Mouse (Mus musculus): Measurements from ENCODE around the gene Ndufaf2. TPM values are rescaled to one million over a fixed set of nuclear protein-coding genes. Genes with fewer than 3 reads are reported as not detected.

Gene Ndufaf2
- polyA plus RNA-seq, 1 experiment from 2014 or later: 35.7 TPM

- H3K4me3 ChIP-seq (ENCODE audit: low read depth, low read length): no peak overlapping the region
- H3K9ac ChIP-seq (replicated peaks; ENCODE audit: low read depth): no peak overlapping the region
- WGBS: 49% methylated on average over 9 of the region's 9 CpGs
These were observed 38.8 kb downstream of the Ndufaf2 start for GRCm38 (mm10) chr13:108119411-108120310.

DNA sequence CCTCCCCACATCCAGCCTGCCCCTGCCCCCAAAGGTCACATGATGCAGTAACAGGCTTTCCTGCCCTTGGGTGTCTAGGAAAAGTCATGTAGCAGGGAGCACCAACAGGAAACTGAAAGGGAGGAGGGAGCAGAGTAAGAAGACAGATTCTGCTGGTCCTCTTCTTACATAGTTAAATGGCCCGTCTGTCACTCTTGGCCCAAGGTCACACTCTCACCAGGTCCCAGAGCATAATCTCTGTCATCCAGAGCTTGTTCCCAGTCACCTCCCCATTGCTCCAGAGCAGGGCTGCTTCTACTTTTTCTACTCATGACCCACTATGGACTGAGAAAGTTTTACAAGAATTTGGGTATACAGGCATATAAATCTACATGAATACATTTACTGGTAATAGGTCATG lies 40.2 kb downstream of the Ndufaf2 start:
- H3K27me3 ChIP-seq (replicated peaks; ENCODE audit: insufficient read depth, low read length): no peaks in the 10 kb centered on the region
- ATAC-seq (no peak), DNase-seq (ENCODE audit: low spot score) (no peak)
- H3K36me3 ChIP-seq (ENCODE audit: insufficient read depth, low read length): no peaks in the 10 kb centered on the region
- H3K4me2 ChIP-seq (replicated peaks; ENCODE audit: low read depth, low read length): no peak overlapping the region
- no peak overlapping the region for H3K9ac ChIP-seq (replicated peaks; ENCODE audit: low read depth)
- whole genome bisulfite sequencing: 63% methylated on average over 1 of the region's 1 CpGs
- H3K9me3 ChIP-seq (ENCODE audit: low read length): no peaks in the 10 kb centered on the region
- no peak for TF ChIP-seq EP300 (IDR thresholded peaks at IDR 0.05)
- TF ChIP-seq CTCF (IDR thresholded peaks at IDR 0.05): no peak
- no peak overlapping the region for H3K27ac ChIP-seq (ENCODE audit: low read length)
- no peaks in the 10 kb centered on the region for H3K4me1 ChIP-seq (ENCODE audit: insufficient read depth, low read depth, low read length)
- no peak overlapping the region for H3K4me3 ChIP-seq (ENCODE audit: low read depth, low read length)

More at GRCm38 (mm10) chr13:108119411-108120310, 38.8 kb downstream of the Ndufaf2 start:
- ATAC-seq (peak; percentile 50), DNase-seq (ENCODE audit: low spot score) (peak; percentile 19)
- H3K4me1 ChIP-seq (ENCODE audit: insufficient read depth, low read depth, low read length): no peaks in the 10 kb centered on the region
- H3K36me3 ChIP-seq (ENCODE audit: insufficient read depth, low read length): no peaks in the 10 kb centered on the region
- TF ChIP-seq EP300 (IDR thresholded peaks at IDR 0.05) (no peak), CTCF (IDR thresholded peaks at IDR 0.05) (0 out of 2 replicates have a peak, but pooled peaks have one; percentile 6)
- H3K27ac ChIP-seq (ENCODE audit: low read length): no peak overlapping the region
- no peak overlapping the region for H3K4me2 ChIP-seq (replicated peaks; ENCODE audit: low read depth, low read length)
- no peaks in the 10 kb centered on the region for H3K27me3 ChIP-seq (replicated peaks; ENCODE audit: insufficient read depth, low read length)
- no peaks in the 10 kb centered on the region for H3K9me3 ChIP-seq (ENCODE audit: low read length)

DNA sequence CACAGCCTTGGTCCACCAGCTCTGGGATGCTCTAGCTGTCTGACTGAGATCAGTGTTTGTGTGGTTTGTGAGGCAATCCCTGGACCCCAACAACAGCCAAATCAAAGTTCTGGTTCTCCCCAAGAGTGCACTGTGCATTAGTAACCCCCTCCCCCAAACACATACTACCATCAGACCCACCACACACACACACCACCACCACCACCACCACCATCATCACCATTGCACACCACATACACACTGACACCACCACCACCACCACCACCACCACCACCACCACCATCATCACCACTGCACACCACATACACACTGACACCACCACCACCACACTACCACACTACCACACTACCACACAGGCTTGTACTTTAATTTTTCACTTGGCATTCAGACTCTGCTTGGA lies 40.8 kb downstream of the Ndufaf2 start:
- Histone ChIP-seq H3K9ac (replicated peaks; ENCODE audit: low read depth) (no peak overlapping the region), H3K4me3 (ENCODE audit: low read depth, low read length) (no peak overlapping the region), H3K4me1 (ENCODE audit: insufficient read depth, low read depth, low read length) (no peaks in the 10 kb centered on the region), H3K27ac (ENCODE audit: low read length) (no peak overlapping the region), H3K4me2 (replicated peaks; ENCODE audit: low read depth, low read length) (no peak overlapping the region), H3K27me3 (replicated peaks; ENCODE audit: insufficient read depth, low read length) (no peaks in the 10 kb centered on the region), H3K9me3 (ENCODE audit: low read length) (no peaks in the 10 kb centered on the region), H3K36me3 (ENCODE audit: insufficient read depth, low read length) (no peaks in the 10 kb centered on the region)
- TF ChIP-seq CTCF (IDR thresholded peaks at IDR 0.05): no peak
- no peak for TF ChIP-seq EP300 (IDR thresholded peaks at IDR 0.05)
- ATAC-seq: no peak
- no peak for DNase-seq (ENCODE audit: low spot score)

DNA sequence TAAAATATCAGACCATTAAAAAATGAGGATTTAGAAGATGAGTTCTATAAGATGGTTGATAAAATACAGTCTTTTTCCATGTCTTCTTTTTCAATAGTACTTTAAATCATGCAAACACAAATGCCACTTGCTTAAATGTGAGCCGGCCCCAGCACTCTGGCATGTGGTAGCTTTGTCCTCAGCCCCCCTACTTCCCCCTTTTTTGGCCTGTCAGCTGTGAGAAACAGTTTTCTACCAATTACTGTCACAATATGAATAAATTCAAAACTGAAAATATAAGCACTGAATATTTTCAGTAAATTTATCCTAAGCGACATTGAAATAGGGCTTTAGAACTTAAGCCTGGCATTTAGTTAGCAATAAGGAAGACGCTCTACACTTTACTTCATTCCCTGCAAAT lies 44.2 kb downstream of the Ndufaf2 start:
- Histone ChIP-seq H3K9ac (replicated peaks; ENCODE audit: low read depth) (no peak overlapping the region), H3K36me3 (ENCODE audit: insufficient read depth, low read length) (no peaks in the 10 kb centered on the region), H3K27me3 (replicated peaks; ENCODE audit: insufficient read depth, low read length) (no peaks in the 10 kb centered on the region), H3K9me3 (ENCODE audit: low read length) (no peaks in the 10 kb centered on the region), H3K4me1 (ENCODE audit: insufficient read depth, low read depth, low read length) (no peaks in the 10 kb centered on the region), H3K4me3 (ENCODE audit: low read depth, low read length) (no peak overlapping the region), H3K4me2 (replicated peaks; ENCODE audit: low read depth, low read length) (no peak overlapping the region), H3K27ac (ENCODE audit: low read length) (no peak overlapping the region)
- ATAC-seq (no peak), DNase-seq (ENCODE audit: low spot score) (no peak)
- TF ChIP-seq CTCF (IDR thresholded peaks at IDR 0.05): no peak
- no peak for TF ChIP-seq EP300 (IDR thresholded peaks at IDR 0.05)
- WGBS: 74% methylated on average over 3 of the region's 3 CpGs

DNA sequence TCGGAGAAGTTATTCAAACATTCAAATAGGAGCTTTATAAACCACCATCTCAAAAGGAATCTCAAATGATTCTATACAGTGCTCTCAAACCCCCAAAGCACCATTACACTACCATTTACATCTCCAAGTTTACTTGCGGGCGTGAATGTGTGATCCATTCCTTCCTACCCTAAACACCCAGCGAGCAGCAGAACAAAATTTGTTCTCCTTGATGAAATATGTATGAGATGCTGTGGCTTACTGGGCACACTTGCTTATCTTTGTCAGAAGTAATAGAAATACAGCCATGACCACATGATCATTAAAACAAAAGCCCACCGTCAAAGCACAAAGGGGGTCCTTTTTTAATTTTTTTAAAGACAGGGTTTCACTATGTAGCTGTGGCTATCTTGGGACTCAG lies 44.9 kb downstream of the Ndufaf2 start:
- no peak overlapping the region for H3K4me2 ChIP-seq (replicated peaks; ENCODE audit: low read depth, low read length)
- no peaks in the 10 kb centered on the region for H3K9me3 ChIP-seq (ENCODE audit: low read length)
- H3K4me1 ChIP-seq (ENCODE audit: insufficient read depth, low read depth, low read length): no peaks in the 10 kb centered on the region
- WGBS: 92% methylated on average over 5 of the region's 5 CpGs
- no peaks in the 10 kb centered on the region for H3K36me3 ChIP-seq (ENCODE audit: insufficient read depth, low read length)
- no peak for ATAC-seq
- H3K9ac ChIP-seq (replicated peaks; ENCODE audit: low read depth): no peak overlapping the region
- DNase-seq (ENCODE audit: low spot score): no peak
- H3K4me3 ChIP-seq (ENCODE audit: low read depth, low read length): no peak overlapping the region
- no peak for TF ChIP-seq CTCF (IDR thresholded peaks at IDR 0.05)
- no peak for TF ChIP-seq EP300 (IDR thresholded peaks at IDR 0.05)
- no peaks in the 10 kb centered on the region for H3K27me3 ChIP-seq (replicated peaks; ENCODE audit: insufficient read depth, low read length)
- no peak overlapping the region for H3K27ac ChIP-seq (ENCODE audit: low read length)

DNA sequence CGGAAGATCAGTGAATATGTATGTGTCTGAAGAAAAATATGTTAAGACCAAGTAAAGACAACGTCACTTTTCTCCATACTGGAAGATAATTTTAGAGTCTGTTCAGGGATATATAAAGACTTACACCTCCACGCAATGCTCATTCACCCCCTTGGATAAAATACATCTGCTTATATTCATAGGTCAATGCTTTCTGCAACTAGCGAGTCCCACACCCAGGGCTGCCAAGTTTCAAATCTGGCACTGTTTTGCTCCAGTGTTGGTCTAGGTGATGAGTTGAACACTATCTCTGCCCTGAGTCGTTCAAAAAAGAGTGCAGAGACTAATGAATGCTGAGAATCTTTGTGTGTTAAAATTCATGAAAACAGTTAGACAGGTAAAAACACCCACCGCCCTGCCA lies 47.5 kb downstream of the Ndufaf2 start:
- Histone ChIP-seq H3K4me1 (ENCODE audit: insufficient read depth, low read depth, low read length) (no peaks in the 10 kb centered on the region), H3K9ac (replicated peaks; ENCODE audit: low read depth) (no peak overlapping the region), H3K4me3 (ENCODE audit: low read depth, low read length) (no peak overlapping the region), H3K27ac (ENCODE audit: low read length) (no peak overlapping the region), H3K4me2 (replicated peaks; ENCODE audit: low read depth, low read length) (no peak overlapping the region), H3K27me3 (replicated peaks; ENCODE audit: insufficient read depth, low read length) (no peaks in the 10 kb centered on the region), H3K9me3 (ENCODE audit: low read length) (no peaks in the 10 kb centered on the region), H3K36me3 (ENCODE audit: insufficient read depth, low read length) (no peaks in the 10 kb centered on the region)
- WGBS: 85% methylated on average over 6 of the region's 6 CpGs
- ATAC-seq: no peak
- TF ChIP-seq CTCF (IDR thresholded peaks at IDR 0.05) (no peak), EP300 (IDR thresholded peaks at IDR 0.05) (no peak)
- no peak for DNase-seq (ENCODE audit: low spot score)

Measured in lung, postnatal 0 days (tissue).